Mouse (Mus musculus) induced T-regulatory cell, adult 2 months (primary cell): ENCODE results near the gene Zmym6.
"Not testable (repeated sequence)": the region's sequence is repeated elsewhere in the genome, so short reads cannot be mapped to it uniquely, and the experiment has no call there.

Experiments
- DNase-seq: peaks from one replicate; pipeline ENCODE4 v3.0.0-alpha.2; 2012; ENCODE audit warnings: low read depth

Zmym6 gene

DNA sequence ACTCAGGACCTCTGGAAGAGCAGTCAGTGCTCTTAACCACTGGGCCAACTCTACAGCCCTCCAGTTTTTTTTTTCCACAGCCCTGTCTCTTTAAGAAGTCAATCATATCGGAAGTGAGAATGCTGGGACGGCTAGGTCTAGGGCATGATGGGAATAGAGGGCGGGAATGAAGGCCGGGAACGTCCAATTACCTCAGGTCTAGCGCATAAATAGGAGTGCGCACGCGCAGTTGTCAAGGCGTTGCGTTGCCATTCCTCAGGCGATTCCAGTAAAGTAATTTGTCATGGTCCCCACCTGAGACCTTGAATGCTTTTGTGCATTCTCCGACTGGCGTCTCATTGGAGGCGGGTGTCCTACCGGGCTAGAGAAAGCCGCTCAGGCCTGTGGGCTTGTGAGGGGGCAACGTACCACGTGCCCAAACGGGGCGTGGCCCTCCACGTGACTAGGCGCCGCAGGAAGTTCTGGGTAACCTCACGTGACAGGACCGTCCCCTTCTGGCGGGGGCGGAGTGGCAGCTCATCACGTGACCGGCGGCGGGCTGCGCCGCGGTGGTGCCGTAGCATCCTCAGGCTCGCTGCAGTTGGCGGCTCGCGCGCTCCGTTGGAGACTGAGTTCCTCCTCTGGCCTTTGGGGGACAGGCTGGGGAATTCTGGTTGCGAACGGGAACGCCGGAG is at the start of gene Zmym6:
TSS of gene Zmym6 (plus strand) at position 509 of the 674 bp plus-strand sequence.
- peak; percentile 96 for DNase-seq

DNA sequence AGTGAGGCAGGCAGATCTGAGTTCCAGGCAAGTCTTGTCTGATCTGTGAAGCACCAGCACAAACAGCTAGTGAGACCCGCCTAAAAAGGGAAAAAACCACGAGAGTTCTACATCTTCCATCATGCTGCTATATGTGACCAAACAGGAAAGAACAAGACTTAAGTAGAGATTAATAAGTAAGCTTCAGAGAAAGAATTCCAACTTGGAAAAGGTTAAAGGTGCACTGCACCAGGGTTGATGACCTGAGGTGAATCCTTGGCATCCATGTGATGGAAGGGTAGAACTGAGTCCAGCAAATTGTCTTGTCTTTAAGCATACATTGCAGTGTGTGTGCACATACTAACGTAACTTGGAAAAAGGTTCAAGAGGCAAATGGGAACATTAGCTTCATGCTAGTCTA is 40.0 kb upstream of the Zmym6 start:
- DNase-seq = peak; percentile 35

DNA sequence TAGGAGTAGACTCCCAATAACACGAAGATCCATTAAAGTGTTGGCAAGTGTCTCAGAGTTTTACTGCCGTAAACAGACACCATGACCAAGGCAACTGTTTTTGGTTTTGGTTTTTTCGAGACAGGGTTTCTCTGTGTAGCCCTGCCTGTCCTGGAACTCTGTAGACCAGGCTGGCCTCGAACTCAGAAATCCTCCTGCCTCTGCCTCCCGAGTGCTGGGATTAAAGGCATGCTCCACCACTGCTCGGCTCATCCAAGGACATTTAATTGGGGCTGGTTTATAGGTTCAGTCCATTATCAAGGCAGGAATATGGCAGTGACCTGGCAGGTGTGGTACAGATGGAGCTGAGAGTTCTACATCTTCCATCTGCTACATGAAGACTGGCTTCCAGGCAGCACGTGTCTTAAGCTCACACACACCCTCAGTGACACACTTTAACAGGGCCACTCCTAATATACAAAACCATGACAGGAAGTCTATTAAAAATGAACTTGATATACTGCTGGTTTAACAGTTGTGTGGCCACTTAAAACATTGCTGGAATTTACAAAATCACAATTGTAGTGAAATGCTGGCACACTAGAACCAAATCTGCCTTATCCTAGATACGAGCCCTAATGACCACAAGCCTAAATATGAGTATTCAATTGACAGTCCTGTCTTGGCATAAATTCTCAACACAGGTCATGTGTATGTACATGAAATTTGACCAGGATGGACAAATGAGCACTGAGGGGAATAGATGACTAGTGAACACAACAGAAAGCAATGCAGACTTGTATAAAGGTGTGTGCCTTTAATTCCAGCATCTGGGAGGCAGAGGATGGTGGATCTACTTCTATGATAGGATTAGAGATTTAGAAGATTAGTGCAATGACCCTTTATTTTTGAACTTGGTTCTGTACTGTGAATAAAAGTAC is 39.0 kb upstream of the Zmym6 start:
- peak; percentile 37 for DNase-seq

DNA sequence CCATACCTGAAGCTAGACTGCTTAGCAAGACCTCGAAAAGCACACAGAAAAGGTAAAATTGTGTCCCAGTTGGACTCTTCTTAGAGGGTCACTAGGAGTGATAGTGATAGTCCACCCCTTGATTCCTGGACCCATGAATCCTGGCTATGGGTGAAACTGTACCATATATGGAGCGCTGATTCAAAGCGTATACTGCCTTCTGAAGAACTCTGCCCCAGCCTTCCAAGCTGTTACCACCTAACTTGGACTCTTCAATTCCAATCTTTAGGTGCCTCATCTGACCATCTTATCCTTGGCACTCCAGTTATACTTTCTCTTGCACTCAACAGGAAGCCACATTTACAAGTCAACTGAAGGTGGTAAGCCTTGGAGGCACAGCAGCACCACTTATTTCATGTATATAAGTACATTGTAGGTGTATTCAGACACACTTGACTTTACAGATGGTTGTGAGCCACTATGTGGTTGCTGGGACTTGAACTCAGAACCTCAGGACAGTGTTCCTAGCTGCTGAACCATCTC is 38.3 kb upstream of the Zmym6 start:
- peak; percentile 21 for DNase-seq

DNA sequence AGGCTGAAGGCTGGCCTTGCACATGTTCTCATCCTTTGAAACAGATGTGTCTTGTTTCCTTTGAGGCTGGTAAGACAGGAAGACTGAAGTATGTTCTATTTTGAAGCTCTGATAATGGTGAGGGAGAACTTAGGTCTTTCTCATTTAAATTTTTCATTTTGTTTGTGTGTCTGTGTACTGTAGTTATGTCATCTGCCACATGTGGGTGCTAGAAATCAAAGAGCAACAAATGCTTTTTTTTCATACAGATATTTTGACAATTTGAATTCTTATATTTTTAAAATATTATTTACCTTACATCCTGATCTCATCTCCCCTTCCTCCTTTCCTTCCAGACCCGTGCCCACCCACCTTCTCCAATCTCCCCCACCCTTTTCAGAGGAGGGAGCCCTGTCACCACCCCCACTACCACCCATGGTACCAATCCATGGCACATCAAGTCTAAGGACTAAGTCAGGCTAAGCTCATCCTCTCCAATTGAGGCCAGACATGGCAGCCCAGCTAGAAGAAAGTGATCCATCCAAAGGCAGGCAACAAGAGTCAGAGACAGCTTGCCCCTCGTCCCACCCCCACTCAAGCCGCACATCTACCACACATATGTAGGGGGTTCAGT is 37.2 kb upstream of the Zmym6 start:
- peak; percentile 29 for DNase-seq

DNA sequence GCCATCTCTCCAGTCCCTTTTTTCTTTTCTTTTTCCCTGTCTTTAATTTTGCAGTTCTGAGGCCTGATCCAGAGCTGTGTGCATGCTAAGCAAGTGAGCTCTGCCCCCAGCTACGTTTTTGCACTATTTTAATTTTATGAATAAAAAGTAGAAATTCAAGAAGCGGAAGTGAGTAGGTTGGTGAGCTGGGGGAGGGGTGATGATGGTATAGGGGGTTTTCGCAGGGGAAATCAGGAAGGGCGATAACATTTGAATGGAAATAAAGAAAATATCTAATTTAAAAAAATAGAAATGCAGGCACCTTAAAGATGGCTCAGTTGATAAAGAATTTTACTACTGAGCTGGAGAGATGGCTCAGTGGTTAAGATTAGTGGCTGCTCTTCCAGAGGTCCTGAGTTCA is 33.6 kb upstream of the Zmym6 start:
- peak; percentile 48 for DNase-seq

DNA sequence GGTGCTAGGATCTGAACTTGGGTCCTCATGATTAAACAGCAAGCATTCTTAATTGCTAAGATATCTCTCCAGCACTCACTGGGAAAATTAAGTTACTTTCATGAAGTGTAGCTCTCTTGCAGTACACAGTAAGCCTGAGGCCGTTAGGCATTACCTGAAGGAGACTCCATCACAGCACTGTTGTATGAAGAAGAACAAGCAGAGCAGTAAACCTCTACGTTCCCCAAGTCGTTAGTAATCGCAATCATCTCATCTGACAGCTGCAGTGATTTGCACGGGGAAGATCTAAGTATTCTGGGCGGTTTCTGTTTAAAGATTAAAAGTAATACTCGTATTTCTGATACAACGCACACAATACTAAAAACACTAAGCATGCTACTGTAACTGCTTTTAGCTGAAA is 26.1 kb upstream of the Zmym6 start:
- DNase-seq = no peak

DNA sequence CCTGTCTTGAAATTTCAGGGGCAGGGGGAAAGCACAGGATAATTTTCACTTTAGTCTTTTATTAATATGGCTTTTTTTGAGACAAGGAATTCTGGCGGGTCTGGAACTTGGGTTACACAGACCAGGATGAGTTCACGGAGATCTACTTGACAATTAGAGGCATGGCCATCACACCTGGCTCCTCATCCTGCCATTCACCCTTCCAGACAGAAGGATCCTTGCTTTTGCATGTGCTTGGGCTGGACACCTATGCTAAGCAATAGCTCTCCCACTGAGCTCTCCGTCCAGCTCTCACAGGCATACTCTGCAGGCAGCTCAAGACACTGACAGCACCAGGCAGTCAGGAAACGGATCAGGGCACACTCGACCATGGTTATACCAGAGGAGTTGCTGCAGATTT is 24.1 kb upstream of the Zmym6 start:
- DNase-seq = no peak

DNA sequence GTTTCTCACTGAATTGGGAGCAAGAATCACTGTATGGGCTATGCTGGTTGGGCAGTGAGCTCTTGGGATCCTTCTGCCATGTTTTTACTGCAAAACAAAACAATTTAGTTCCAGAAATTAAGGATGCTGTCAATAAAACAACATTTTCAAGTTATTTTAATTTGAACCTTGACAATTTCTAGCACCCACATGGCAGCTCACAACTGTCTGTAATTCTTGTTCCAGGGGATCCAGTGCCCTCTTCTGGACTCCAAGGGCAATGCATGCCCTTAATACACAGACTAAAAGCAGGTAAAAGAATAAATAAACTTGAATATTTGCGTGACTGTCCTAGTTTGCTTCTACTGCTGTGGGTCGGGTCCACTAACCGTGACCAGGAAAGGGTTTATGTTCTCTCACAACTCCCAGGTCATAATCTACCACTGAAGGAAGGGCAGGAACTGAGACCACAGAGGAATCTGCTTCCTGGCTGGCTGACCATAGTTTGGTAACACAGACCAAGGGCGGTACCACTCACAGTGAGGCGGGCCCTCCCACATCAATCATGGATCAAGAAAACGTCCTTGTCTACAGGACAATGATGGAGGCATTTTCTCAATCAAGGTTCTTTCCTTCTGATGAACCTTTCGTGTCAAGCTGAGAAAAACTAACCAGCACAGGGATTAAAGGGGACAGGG is 22.5 kb upstream of the Zmym6 start:
- DNase-seq = peak; percentile 36

DNA sequence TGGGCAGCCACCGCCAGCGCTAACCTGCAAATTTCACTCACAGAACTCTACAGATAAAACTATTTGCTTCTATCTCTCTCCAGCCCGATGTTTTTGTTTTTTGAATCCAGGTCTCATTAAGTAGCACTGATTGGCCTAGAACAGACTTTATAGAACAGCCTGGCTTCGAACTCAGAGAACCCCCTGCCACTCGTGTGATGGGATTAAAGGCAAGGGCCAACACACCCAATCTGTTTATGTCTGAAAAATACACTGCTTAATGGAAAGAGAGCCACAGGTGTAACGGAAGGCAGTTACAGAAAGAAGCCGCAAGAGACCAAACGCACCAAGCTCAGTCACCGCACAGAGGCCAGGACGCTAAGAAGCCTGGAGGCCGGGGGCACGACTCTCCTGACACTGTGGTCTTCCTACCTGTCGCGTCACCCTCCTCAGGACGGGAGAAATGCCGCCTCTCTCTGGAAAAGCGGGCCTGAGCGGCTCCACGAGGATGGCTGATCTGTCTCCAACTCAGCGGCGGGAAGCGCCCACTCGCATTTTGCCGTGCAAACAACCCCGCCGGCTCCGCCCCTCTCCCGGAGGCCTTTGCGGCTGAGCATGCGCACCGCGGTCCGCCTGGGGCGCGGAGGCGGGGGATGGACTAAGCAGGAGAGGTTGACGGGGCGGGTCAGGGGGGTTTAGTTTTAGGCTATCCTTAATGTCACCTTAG is 16.4 kb upstream of the Zmym6 start, which contains the start of gene Zmym1:
TSS of gene Zmym1 (minus strand) at position 568 of the 706 bp plus-strand sequence.
- peak; percentile 94 for DNase-seq

DNA sequence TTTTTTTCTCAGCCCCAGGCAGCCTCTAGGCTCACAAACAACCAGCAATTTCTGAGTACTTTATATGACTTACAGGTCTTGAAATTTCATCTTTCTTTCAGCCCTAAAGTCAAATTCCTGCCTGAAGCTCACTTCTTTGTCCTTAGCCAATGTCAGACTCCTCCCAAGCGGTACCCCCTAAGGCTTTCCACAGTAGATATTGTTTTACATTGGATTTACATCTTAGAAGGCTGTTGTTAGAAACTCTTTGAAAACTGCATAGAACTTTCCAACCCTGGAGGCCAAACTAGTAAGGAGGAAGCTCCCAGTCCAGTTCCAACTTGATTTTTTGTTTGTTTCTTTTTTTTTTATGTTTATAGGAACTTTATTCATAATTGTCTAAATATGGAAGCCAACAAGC is 13.1 kb upstream of the Zmym6 start:
- no peak for DNase-seq

DNA sequence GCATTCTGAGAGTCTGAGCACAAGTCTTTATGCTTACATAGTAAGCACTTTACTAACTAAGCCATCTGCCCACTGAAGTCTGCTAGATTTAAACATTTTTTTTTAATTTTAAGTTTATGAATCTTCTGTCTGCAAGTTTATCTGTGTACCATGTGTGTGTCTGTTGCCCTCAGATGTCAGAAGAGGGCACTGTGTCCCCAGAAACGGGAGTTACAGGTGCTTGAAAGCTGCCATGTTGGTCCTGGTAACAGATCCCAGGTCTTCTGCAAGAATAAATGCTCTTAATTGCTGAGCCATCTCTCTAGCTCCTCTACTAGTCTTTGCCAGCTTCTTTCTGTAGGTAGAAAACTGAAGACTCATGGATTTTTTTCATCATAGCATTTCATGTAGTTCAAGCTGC is 2.3 kb upstream of the Zmym6 start:
- peak; percentile 40 for DNase-seq

DNA sequence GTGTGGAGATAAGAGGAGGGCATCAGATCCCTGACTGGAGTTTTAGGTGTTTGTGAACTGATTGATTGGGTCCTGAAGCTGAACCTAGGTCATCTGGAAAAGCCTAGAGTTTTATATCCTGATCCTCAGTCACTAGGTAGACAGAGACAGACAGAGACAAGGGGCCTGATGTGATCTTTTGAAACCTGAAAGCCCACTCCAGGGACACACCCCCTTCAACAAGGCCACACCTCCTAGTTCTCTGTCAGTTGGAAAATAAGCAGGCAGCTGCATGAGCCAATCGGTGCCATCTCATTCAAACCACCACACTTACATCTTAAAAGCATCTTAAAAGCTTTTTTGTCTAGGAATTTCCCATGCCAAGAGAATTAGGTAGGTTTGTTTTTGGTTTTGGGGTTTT is 3.6 kb downstream of the Zmym6 start:
- DNase-seq = no peak

DNA sequence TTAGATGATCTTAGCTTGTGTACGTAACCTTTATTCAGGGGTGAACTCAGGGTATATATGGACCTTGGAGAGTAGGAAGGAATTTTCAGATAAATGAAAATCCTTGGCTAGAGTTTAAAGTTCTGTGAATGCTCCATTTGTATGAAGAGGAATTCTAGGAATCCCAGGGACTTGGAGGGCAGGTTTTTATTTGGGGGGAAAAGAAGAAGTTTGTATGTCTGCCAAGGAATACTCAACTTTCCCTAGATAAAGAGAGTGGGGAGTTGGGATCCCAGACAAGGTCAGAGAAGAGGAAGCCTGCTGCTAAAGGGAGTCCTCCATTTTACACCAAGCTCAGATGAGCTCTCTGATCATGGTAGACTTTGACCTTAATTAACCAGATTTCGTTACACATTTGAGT is 5.9 kb downstream of the Zmym6 start:
- no peak for DNase-seq

DNA sequence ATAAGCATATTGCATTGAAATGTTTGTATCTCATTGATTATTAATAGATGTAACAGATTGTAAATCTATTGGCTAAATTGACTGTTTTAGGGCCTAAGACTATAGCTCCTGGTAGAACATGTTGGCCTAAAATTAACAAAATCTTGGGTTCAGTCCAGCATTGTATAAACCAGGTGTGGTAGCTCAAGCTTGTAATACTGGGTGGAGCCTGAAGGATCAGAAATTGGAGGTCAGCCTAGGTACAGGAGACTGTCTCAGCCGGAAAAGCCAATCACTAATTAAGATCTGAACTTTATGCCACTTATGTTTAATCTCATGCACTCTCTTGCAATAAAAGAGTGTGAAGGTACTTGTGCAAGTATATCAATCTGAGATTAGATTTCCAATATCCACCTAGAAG is 8.6 kb downstream of the Zmym6 start:
- DNase-seq = no peak

DNA sequence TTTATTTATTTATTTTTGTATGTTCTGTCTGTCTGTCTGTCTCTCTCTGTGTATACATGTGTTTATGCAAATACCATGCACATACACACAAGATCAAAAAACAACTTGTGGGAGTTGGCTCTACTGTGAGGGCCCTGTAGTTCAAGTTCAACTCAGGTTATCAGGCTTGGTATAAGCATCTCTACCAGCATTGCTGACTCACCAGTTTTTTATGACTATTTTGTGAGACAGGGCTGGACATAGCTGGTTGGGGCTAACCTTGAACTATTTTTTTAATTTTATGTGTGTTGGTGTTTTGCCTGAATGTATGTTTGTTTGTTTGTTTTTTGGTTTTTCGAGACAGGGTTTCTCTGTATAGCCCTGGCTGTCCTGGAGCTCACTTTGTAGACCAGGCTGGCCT is 14.0 kb downstream of the Zmym6 start:
- no peak for DNase-seq

DNA sequence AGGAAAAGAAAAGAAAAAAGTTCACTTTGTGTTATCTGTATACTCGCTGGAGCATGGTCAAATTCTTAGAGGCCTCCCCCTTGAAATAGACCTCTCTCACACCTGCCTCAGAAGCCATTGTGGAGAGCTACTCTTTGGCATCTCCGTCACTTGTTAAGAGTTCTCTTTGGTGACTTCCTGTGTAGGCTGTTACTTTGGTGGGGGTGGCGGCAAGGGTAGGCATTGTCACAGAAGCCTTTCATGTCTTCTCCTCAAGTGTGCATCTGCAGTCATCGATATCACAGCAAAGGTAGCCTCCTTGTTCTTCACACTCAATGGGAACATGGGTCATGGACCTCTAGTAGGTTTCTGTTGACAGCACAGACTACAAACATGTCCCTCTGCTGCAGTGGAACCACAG is 17.9 kb downstream of the Zmym6 start:
- peak; percentile 17 for DNase-seq

DNA sequence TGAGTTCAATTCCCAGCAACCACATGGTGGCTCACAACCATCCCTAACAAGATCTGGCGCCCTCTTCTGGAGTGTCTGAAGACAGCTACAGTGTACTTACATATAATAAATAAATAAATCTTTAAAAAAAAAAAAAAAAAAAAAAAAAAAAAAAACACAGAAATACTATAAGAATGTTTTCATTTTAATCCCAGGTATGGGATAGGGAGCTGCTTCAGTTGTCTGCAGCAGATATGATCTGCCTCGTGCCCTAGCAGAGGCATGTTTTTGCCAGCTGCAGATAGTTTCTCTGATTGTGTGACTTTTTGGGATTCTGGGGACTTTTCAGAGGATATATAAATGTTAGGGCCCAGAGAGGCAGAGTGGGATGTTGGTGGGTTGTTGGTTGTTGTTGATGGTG is 22.4 kb downstream of the Zmym6 start:
- not testable (repeated sequence) for DNase-seq

DNA sequence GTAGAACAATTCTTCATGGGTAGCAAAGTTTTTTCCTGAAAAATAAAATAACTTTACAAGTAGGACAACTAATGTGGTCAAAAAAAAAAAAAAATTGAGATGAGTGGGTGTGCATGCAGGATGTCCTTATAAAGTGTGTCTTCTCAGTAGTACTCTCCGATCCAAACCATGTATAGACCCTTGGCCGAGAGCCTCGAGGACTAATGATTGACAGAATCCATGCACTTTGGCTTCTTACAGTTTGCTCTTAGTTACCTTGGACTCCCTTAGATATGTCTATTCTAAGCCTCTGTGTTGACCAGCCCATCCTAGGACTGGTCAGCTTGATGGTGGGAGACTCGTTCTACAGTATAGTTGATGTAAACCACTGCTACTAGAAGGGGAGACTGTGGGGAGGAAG is 30.4 kb downstream of the Zmym6 start:
- DNase-seq = no peak

DNA sequence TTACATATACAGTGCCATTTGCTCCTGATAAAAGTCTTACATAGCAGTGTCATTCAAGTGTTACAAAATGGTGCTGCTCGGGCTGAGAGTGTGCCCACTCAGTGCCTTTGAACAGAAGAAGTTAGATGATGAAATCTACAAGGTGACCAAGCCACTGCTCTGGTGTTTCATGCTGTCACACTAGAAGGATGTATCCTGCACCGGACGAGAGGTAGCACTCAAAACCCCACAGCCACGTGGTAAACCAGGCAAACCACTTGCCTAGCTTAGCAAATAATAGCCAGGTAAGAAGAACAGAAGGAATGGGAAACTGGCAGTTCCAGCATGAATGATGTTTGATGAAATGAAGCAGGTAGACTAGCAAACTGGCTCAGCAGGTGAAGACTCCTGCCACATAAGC is 33.4 kb downstream of the Zmym6 start:
- no peak for DNase-seq

DNA sequence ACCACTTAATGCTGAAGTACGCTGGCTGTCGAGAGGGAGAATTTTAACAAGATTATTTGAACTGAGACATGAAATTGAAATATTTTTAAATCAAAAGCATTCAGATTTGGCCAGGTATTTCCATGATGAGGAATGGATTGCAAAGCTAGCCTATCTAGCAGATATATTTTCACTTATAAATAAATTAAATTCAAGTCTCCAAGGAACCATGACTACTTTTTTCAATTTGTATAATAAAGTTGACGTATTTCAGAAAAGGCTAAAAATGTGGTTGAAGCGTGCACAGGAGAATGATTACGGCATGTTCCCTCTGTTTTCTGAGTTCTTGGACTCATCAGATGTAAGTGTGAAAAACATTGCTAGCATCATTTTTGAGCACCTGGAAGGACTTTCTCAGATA is 46.2 kb downstream of the Zmym6 start, which contains the start of gene Tmem35b:
TSS of gene Tmem35b (plus strand) at position 301 of the 400 bp plus-strand sequence.
- DNase-seq = no peak
